Mouse (Mus musculus) G1E (cell line): Measurements from ENCODE around the gene Tmem132d. TPM values are rescaled to one million over a fixed set of nuclear protein-coding genes. Genes with fewer than 3 reads are reported as not detected.

Experiments
- ATAC-seq: 2 replicates; pipeline ENCODE4 v1.8.0; 2016; ENCODE audit warnings: mild to moderate bottlenecking; ENCODE audit not compliant: insufficient number of reproducible peaks, poor library complexity, low FRiP score, severe bottlenecking; ENCODE audit errors: extremely low read depth
- DNase-seq: peaks from one replicate; pipeline ENCODE4 v3.0.0; 2012; ENCODE audit warnings: low spot score
- H3K27me3 ChIP-seq: 2 replicates; pipeline ENCODE4 v1.6.1; 2012; ENCODE audit warnings: mild to moderate bottlenecking, low read length, inconsistent platforms; ENCODE audit not compliant: insufficient read depth
- H3K36me3 ChIP-seq: replicated peaks from 2 replicates; pipeline ENCODE3; 2012; ENCODE audit warnings: mild to moderate bottlenecking, inconsistent platforms
- H3K4me1 ChIP-seq: 2 replicates; pipeline ENCODE4 v1.6.1; 2012; ENCODE audit warnings: low read depth, low read length, inconsistent platforms, mixed read lengths; ENCODE audit not compliant: insufficient read depth
- H3K4me3 ChIP-seq: 2 replicates; pipeline ENCODE4 v1.5.1; 2012; ENCODE audit warnings: low read depth, mild to moderate bottlenecking, inconsistent platforms, low read length, moderate library complexity, mixed read lengths
- H3K9me3 ChIP-seq: replicated peaks from 2 replicates; pipeline ENCODE4 v1.6.1; 2012; ENCODE audit warnings: inconsistent platforms
- CTCF ChIP-seq: IDR thresholded peaks from 2 replicates; pipeline ENCODE4 v1.5.1; 2012; ENCODE audit warnings: low read depth, low read length, inconsistent platforms, mixed read lengths
- GATA1 ChIP-seq: IDR thresholded peaks from 2 replicates; pipeline ENCODE4 v1.6.1; 2012; ENCODE audit warnings: borderline replicate concordance, low read length, inconsistent platforms, mixed read lengths
- GATA2 ChIP-seq: IDR thresholded peaks from 2 replicates; pipeline ENCODE4 v1.6.1; 2012; ENCODE audit warnings: low read depth, low read length, inconsistent platforms, borderline replicate concordance
- POLR2AphosphoS5 ChIP-seq: IDR thresholded peaks from 2 replicates; pipeline ENCODE4 v1.6.1; 2012; ENCODE audit warnings: low read depth, low read length, inconsistent platforms; ENCODE audit not compliant: insufficient replicate concordance
- TAL1 ChIP-seq: conservative IDR thresholded peaks from 2 replicates; pipeline ENCODE4 v1.6.1; 2012; ENCODE audit warnings: low read depth, low read length, inconsistent platforms, mixed read lengths
- polyA plus RNA-seq: library from polyadenylated mRNA; stranded (reverse); fragments of >175 nt; gene quantifications from 2 replicates; pipeline ENCODE4 v1.2.3, GENCODE M21; 2012
- total RNA-seq, 2 experiments: library from RNA; stranded (forward) in 1 of 2; stranded (reverse) in 1 of 2; fragments of 200-1000 nt in 1 of 2; fragments of >200 nt in 1 of 2; fragmentation: Nextera tagmentation in 1 of 2; gene quantifications; 2 replicates each; pipeline ENCODE4 v1.2.3; 2014 to 2017

The Tmem132d gene
- total and polyA plus RNA-seq, 3 experiments, result 0.11 TPM; not detected in 2

DNA sequence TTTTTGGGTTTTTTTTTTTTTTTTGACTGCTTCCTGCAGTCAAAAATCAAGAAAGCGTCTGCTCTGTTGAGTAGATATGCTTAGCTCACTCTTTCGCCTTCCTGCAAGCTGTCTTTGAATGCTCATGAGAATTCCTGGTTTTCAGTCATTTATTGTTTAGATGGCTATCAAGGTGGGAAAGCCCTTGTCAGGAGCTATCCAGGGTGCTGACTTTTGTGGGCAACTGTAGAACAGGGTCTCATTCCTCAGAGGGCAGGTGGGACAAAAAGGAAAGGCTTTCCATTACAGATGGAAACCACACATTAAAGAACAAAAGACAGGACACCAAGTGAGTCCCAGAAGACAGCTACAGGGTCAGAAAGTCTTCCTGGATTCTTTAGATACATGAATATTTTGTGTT lies 360.3 kb downstream of the Tmem132d start:
- Histone ChIP-seq H3K9me3 (peaks cover 59% of the 10 kb centered on the region), H3K36me3 (no peaks in the 10 kb centered on the region)

GRCm38 (mm10) chr5:128041781-128042180 lies 391.1 kb downstream of the Tmem132d start:
- TF ChIP-seq POLR2AphosphoS5 (no peak), TAL1 (no peak), CTCF (no peak), GATA2 (no peak), GATA1 (no peak)
- DNase-seq (no peak), ATAC-seq (no peak)
- H3K9me3 ChIP-seq, result peaks cover 38% of the 10 kb centered on the region
- H3K27me3 ChIP-seq, result no peaks in the 10 kb centered on the region
- H3K36me3 ChIP-seq, result no peaks in the 10 kb centered on the region
- H3K4me1 ChIP-seq, result no peaks in the 10 kb centered on the region
- H3K4me3 ChIP-seq, result no peak overlapping the region

More for the DNA sequence above, 360.3 kb downstream of the Tmem132d start:
- Histone ChIP-seq H3K4me3 (no peak overlapping the region), H3K27me3 (no peaks in the 10 kb centered on the region), H3K4me1 (no peaks in the 10 kb centered on the region)
- TF ChIP-seq GATA1, result no peak
- ATAC-seq (no peak), DNase-seq (no peak)

- TF ChIP-seq CTCF, result no peak
- TF ChIP-seq GATA1, result no peak
- no peak for TF ChIP-seq GATA2
- no peak for TF ChIP-seq POLR2AphosphoS5
- TF ChIP-seq TAL1, result no peak
- Histone ChIP-seq H3K27me3 (no peaks in the 10 kb centered on the region), H3K9me3 (peaks cover 45% of the 10 kb centered on the region), H3K4me3 (no peak overlapping the region), H3K4me1 (no peaks in the 10 kb centered on the region), H3K36me3 (no peaks in the 10 kb centered on the region)
- ATAC-seq (no peak), DNase-seq (no peak)
These were observed 392.8 kb downstream of the Tmem132d start for GRCm38 (mm10) chr5:128040036-128040435.

DNA sequence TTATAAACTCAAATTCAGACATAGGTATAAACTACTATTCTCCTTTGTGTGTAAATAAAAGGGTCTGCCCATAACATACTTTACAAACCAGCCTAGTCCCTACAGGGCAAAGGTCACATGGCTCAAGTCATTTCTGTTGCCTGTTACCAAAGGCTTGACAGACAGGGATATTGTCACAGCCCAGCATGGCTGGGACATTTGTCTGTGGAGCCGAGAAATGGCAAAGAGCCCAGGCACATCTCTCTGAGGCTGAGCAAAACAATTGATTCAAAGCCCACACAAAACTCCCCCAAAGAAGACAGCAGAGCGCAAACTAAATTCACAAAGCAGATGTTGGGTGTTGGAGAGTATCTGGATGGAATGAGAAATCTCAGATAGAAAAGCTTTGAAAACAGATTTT lies 405.8 kb downstream of the Tmem132d start:
- Histone ChIP-seq H3K4me3 (no peak overlapping the region), H3K36me3 (no peaks in the 10 kb centered on the region), H3K27me3 (no peaks in the 10 kb centered on the region), H3K4me1 (no peaks in the 10 kb centered on the region), H3K9me3 (peaks cover 63% of the 10 kb centered on the region)
- ATAC-seq (no peak), DNase-seq (no peak)
- TF ChIP-seq GATA2 (no peak), POLR2AphosphoS5 (no peak), GATA1 (no peak)

DNA sequence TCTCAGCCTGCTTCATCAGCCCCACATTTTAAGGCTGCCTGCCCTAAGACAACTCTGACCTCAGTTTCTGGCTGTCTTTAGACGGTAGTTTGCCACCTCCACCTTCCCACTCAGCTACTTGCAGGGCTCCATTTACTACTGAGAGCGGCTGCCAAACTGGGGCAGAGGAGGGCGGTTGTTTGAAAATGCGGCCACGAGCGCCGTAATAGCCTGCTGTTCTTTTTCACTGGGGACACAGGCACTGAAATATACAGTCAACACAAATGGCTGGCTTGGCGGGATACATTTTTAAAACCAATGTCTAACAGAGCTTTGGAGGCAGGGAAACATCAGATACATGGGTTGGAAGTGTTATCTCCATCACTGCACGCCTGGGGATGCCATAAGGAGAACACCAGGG lies 428.2 kb downstream of the Tmem132d start:
- ATAC-seq (no peak), DNase-seq (no peak)
- H3K9me3 ChIP-seq, result peaks cover 56% of the 10 kb centered on the region
- no peak overlapping the region for H3K4me3 ChIP-seq
- H3K27me3 ChIP-seq, result no peaks in the 10 kb centered on the region
- H3K36me3 ChIP-seq, result no peaks in the 10 kb centered on the region
- TF ChIP-seq GATA1, result no peak
- TF ChIP-seq TAL1, result no peak
- no peak for TF ChIP-seq CTCF
- no peak for TF ChIP-seq GATA2
- no peak for TF ChIP-seq POLR2AphosphoS5
- H3K4me1 ChIP-seq, result no peaks in the 10 kb centered on the region

GRCm38 (mm10) chr5:127996526-127997245 lies 436.2 kb downstream of the Tmem132d start:
- ATAC-seq (no peak), DNase-seq (no peak)
- H3K9me3 ChIP-seq, result peaks cover 38% of the 10 kb centered on the region
- no peaks in the 10 kb centered on the region for H3K4me1 ChIP-seq
- H3K27me3 ChIP-seq, result no peaks in the 10 kb centered on the region
- H3K4me3 ChIP-seq, result no peak overlapping the region
- no peaks in the 10 kb centered on the region for H3K36me3 ChIP-seq
- TF ChIP-seq GATA1 (no peak), TAL1 (no peak), GATA2 (no peak), POLR2AphosphoS5 (no peak), CTCF (no peak)

GRCm38 (mm10) chr5:127993460-127993859 lies 439.4 kb downstream of the Tmem132d start:
- no peaks in the 10 kb centered on the region for H3K27me3 ChIP-seq
- H3K36me3 ChIP-seq, result no peaks in the 10 kb centered on the region
- H3K4me1 ChIP-seq, result no peaks in the 10 kb centered on the region
- TF ChIP-seq GATA2 (no peak), GATA1 (no peak)
- H3K4me3 ChIP-seq, result no peak overlapping the region
- H3K9me3 ChIP-seq, result peaks cover 45% of the 10 kb centered on the region
- ATAC-seq (no peak), DNase-seq (no peak)
